19 mouse cellular contexts compared by ENCODE assay signal in the genomic region with DNA sequence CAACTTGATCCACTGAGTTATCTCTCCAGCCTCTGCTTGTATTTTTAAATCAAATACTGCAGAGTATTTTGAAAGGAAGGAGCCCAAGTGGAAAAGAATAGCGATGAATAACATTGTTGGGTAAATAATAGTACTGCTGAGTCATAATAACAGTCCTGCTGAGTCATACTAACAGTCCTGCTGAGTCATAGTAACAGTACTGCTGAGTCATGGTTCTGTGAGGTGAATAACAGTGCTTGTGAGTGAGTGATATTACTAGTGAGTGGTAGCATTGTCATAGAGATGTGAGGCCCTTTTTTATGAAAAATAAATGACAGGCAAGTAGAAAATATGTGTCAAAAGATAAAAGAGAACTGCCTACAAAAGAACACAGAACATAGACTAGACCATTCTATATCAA. TPM values are rescaled to one million over a fixed set of nuclear protein-coding genes. Genes with fewer than 3 reads are reported as not detected.
DNase-seq lines count a peak whose midpoint lies in the region; ATAC-seq and TF ChIP-seq lines count a peak whose summit lies in the region.
"Had no signal": no experiment of that assay in that cellular context is flagged by ENCODE, and none has a peak within 500 bp of the region (broad histone marks: within the 10 kb centered on the region; RNA-seq: fewer than 3 reads in every experiment).

No protein-coding gene starts in this region.

- no peak for TF ChIP-seq POLR2A in ES-Bruce4 (IDR thresholded peaks at IDR 0.05; ENCODE audit: insufficient read depth, low read length)

- no peak for ATAC-seq in CD4-positive, CD25-positive, alpha-beta regulatory T cell, adult 4 months
- peak; percentile 54 for ATAC-seq in megakaryocyte-erythroid progenitor cell, adult 5-6 weeks (replicated peaks; ENCODE audit: low FRiP score, low TSS enrichment, poor library complexity, severe bottlenecking)
- no peak for ATAC-seq in erythroid progenitor cell, adult 5-6 weeks (replicated peaks; ENCODE audit: low FRiP score, poor library complexity, severe bottlenecking)

- no peak overlapping the region for H3K9ac ChIP-seq in ES-Bruce4 (ENCODE audit: low read depth, poor library complexity, severe bottlenecking)
- H3K9ac ChIP-seq: embryonic facial prominence, embryonic 13.5 days; heart, embryonic 13.5 days; intestine, embryonic 15.5 days; lung, embryonic 14.5 days had no signal

- no peaks in the 10 kb centered on the region for H3K27me3 ChIP-seq in ES-Bruce4 (ENCODE audit: control insufficient read depth, insufficient read depth, low read length, poor library complexity, severe bottlenecking)
- H3K27me3 ChIP-seq: embryonic facial prominence, embryonic 13.5 days; heart, embryonic 13.5 days; intestine, embryonic 15.5 days had no signal

- peak; percentile 63 for DNase-seq in CD4-positive, CD25-positive, alpha-beta regulatory T cell, adult 2 months (ENCODE audit: low read depth, low spot score)
- peak; percentile 60 for DNase-seq in R1 (ENCODE audit: low read depth, low spot score)
- DNase-seq in cerebellum, postnatal 36 days: no peak
- no peak for DNase-seq in frontal cortex, postnatal 14 days (ENCODE audit: low spot score in 2 of 2)
- DNase-seq: adrenal gland, postnatal 36 days; cerebellum, adult 11 months; right cerebral cortex, adult 18-20 months had no signal

- no peak for TF ChIP-seq EP300 in ES-Bruce4 (IDR thresholded peaks at IDR 0.05; ENCODE audit: insufficient read depth, low read depth, low read length)

- no peak for TF ChIP-seq CTCF in ES-Bruce4 (IDR thresholded peaks at IDR 0.05; ENCODE audit: low read depth, low read length)

- peak overlapping the region; percentile 15; the same call in 1 of the 2 replicates for H3K27ac ChIP-seq in ES-Bruce4 (ENCODE audit: insufficient read depth, low read length)
- H3K27ac ChIP-seq: forebrain, embryonic 10.5 days; hindbrain, embryonic 10.5 days; intestine, embryonic 15.5 days; left cerebral cortex, adult 2 months; macrophage had no signal

- peaks cover 13% of the 10 kb centered on the region for H3K9me3 ChIP-seq in ES-Bruce4 (replicated peaks; ENCODE audit: control insufficient read depth, insufficient read depth, low read length, poor library complexity, severe bottlenecking)
- H3K9me3 ChIP-seq: forebrain, embryonic 10.5 days; hindbrain, embryonic 10.5 days; intestine, embryonic 15.5 days had no signal

- H3K4me3 ChIP-seq in ES-Bruce4 (ENCODE audit: low read depth, low read length): no peak overlapping the region
- H3K4me3 ChIP-seq: embryonic facial prominence, embryonic 13.5 days; forebrain, embryonic 10.5 days; heart, embryonic 13.5 days; hindbrain, embryonic 10.5 days; intestine, embryonic 15.5 days; left cerebral cortex, adult 2 months had no signal

- no peaks in the 10 kb centered on the region for H3K36me3 ChIP-seq in ES-Bruce4 (ENCODE audit: control insufficient read depth, insufficient read depth, low read length, poor library complexity, severe bottlenecking)
- H3K36me3 ChIP-seq: embryonic facial prominence, embryonic 13.5 days; forebrain, embryonic 10.5 days; heart, embryonic 13.5 days; hindbrain, embryonic 10.5 days; intestine, embryonic 15.5 days had no signal

- H3K4me1 ChIP-seq in ES-Bruce4 (ENCODE audit: control insufficient read depth, insufficient read depth, low read length): peaks cover 2% of the 10 kb centered on the region

RNA-seq across cellular contexts. Expression of gene Ankrd55, which starts 1.1 kb away (rescaled TPM):
- 10 to 100 TPM; 12.1 to 14.6 TPM for polyA plus RNA-seq in CD4-positive, CD25-positive, alpha-beta regulatory T cell, adult 4 months (2017; shearing (Covaris generic))
- polyA plus RNA-seq in ES-Bruce4 (2011; ENCODE audit: insufficient read depth, insufficient read length, low read depth, missing spikeins): not detected in 2 replicates
- total RNA-seq in megakaryocyte-erythroid progenitor cell, adult 5-6 weeks (2014; fragmentation: Nextera tagmentation): not detected in 2 replicates
- total RNA-seq in megakaryocyte-erythroid progenitor cell, adult 5-6 weeks (2017): not detected in 2 replicates
- not detected in 2 replicates for total RNA-seq in erythroid progenitor cell, adult 5-6 weeks (2015; ENCODE audit: low replicate concordance)
- not detected in 2 replicates for total RNA-seq in erythroid progenitor cell, adult 5-6 weeks (2017; ENCODE audit: low replicate concordance)

Comparison
In these comparisons a context has a peak if more than half of its experiments do, and no peak if none do; other contexts are left out.
1. DNase-seq: peak in CD4-positive, CD25-positive, alpha-beta regulatory T cell, adult 2 months (single experiment) and R1 (single experiment); none in cerebellum, postnatal 36 days (0 of 2) and frontal cortex, postnatal 14 days (0 of 2).